Mouse (Mus musculus): ENCODE measurements at regions not wholly inside any gene's neighbourhood (a gene's known extent, or its start where the extent isn't known, plus 50 kb on each side); places are given as distances from the start of the nearest gene placed in this dataset.
"Not testable (repeated sequence)": the region's sequence is repeated elsewhere in the genome, so short reads cannot be mapped to it uniquely, and the experiment has no call there.

GRCm38 (mm10) chr12:40898414-40899027 is 125.4 kb upstream of the Immp2l start:
- DNase-seq, result no peak

GRCm38 (mm10) chr12:40905650-40906338 is 118.1 kb upstream of the Immp2l start:
- no peak for DNase-seq

- DNase-seq, result no peak
These were observed 117.1 kb upstream of the Immp2l start for GRCm38 (mm10) chr12:40906807-40907206.

- no peak for DNase-seq
These were observed 114.8 kb upstream of the Immp2l start for GRCm38 (mm10) chr12:40908809-40909795.

GRCm38 (mm10) chr12:40917486-40917885 is 106.4 kb upstream of the Immp2l start:
- no peak for DNase-seq

GRCm38 (mm10) chr12:40921988-40922387 is 101.9 kb upstream of the Immp2l start:
- DNase-seq, result no peak

- DNase-seq, result no peak
These were observed 97.2 kb upstream of the Immp2l start for GRCm38 (mm10) chr12:40926681-40927080.

GRCm38 (mm10) chr12:40929409-40929808 is 94.5 kb upstream of the Immp2l start:
- not testable (repeated sequence) for DNase-seq

- DNase-seq, result no peak
These were observed 88.7 kb upstream of the Immp2l start for GRCm38 (mm10) chr12:40935098-40935759.

- no peak for DNase-seq
These were observed 86.9 kb upstream of the Immp2l start for GRCm38 (mm10) chr12:40937037-40937436.

GRCm38 (mm10) chr12:40946888-40947287 is 77.0 kb upstream of the Immp2l start:
- DNase-seq, result no peak

- no peak for DNase-seq
These were observed 74.3 kb upstream of the Immp2l start for GRCm38 (mm10) chr12:40949580-40949979.

- no peak for DNase-seq
These were observed 65.4 kb upstream of the Immp2l start for GRCm38 (mm10) chr12:40958536-40958935.

- DNase-seq, result no peak
These were observed 58.9 kb upstream of the Immp2l start for GRCm38 (mm10) chr12:40964996-40965395.

GRCm38 (mm10) chr12:40966308-40966707 is 57.6 kb upstream of the Immp2l start:
- no peak for DNase-seq

- DNase-seq, result not testable (repeated sequence)
These were observed 57.2 kb upstream of the Immp2l start for GRCm38 (mm10) chr12:40966723-40967122.

- peak; percentile 16 to 38 for DNase-seq
These were observed 51.0 kb upstream of the Immp2l start for GRCm38 (mm10) chr12:40972844-40973243.
